Mouse (Mus musculus): Measurements from ENCODE around the gene Olfr1450.
"Not testable (repeated sequence)": the region's sequence is repeated elsewhere in the genome, so short reads cannot be mapped to it uniquely, and the experiment has no call there.

Gene Olfr1450

DNA sequence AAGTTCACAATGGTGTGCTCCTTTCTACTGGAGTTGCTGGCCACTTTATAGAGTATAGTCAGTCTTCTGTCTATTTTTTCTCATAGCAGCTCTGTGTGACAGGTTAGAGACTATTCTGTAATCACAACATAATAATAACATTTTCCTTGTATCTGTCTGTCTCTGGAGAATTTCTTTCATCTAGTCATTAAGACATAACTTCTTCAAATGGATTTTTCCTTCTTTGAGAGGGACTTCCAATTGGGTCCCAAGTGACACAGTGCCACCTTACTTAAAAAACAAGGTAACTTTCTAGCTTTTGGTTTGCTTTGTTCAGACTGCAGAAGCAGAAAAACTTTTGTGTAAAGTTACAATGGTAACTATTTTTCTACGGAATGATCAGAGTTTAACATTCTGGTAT is at the start of gene Olfr1450:
TSS of gene Olfr1450 (plus strand) at position 301 of the 400 bp plus-strand sequence.
- ChIA-PET CTCF (no interaction called here), POLR2A (no interaction called here)

- CTCF ChIA-PET: no interaction called here
- POLR2A ChIA-PET: no interaction called here
These were observed 46.4 kb upstream of the Olfr1450 start, which contains the start of gene Olfr1447 for GRCm38 (mm10) chr19:12903643-12904042. Olfr1447 (minus strand) TSS chr19:12903743.

DNA sequence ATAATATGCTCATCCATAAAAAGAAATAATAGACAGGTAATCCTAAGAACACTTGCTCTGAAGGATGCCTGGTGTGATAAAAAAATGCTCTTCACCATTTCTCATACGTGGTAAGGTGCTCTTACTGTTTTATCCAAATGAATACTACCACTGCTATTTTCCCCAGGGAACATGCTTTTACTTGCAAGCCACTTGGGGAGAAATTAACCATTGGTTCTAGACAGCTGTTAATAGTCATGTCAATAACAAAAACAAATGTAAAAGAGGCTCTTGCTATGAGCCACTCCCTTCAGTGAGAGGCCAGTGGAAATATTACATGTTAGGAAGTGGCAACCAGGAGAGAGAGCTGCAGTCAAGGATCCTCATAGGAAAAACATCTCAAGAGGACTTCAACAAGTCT is 25.7 kb upstream of the Olfr1450 start, which contains the start of gene Olfr1448:
TSS of gene Olfr1448 (minus strand) at position 101 of the 400 bp plus-strand sequence.
- POLR2A ChIA-PET: interaction anchor here in 1 of 4 experiments (0.6 kb wide), 1 partner anchor 126 kb away, joined by 3 read pairs; no protein-coding TSS in a partner anchor

DNA sequence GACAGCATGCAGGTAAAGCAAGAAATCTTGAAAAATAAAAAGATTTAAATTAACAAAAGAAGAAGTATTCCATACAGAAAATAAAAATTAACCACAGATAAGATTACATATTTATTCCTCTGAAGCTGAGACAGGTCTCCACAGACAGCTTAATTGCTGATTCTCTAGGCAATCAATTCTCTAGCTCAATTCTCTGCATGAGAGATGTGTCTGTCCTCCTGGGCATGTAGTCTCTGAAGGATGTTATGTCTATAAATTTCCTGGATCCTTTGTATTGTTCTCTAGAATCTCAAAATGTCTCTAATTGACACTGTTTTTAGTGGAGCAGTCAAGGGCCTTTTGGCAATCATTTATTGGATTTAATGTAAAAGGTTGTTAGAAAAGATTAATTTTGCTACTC is 19.5 kb upstream of the Olfr1450 start, which contains the start of gene Olfr1449:
TSS of gene Olfr1449 (plus strand) at position 301 of the 400 bp plus-strand sequence.
- ChIA-PET CTCF (no interaction called here), POLR2A (no interaction called here)

More for the DNA sequence above, 25.7 kb upstream of the Olfr1450 start, which contains the start of gene Olfr1448:
- CTCF ChIA-PET: no interaction called here

GRCm38 (mm10) chr19:12970082-12970481 is 20.0 kb downstream of the Olfr1450 start:
- CTCF ChIA-PET, POLR2A ChIA-PET: not testable (repeated sequence)

DNA sequence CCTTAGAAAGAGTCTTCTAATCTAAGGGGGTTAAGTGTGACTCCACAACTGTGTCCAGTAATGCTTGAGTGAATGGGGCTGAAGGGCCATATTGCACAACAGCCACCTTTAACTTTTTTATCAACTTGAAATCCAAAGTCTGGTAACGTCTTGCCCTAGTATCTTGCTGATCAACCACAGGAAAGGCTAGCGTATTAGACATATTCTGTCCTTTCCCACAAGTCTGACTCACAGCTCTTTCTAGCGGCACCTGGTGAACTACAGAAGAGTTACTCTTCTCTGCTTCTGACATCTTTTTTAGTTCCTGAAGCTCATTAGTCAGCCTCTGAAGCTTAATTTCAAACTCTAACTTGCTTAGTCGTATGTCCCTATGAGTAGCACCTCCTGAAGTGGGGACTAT is 42.3 kb downstream of the Olfr1450 start:
- CTCF ChIA-PET, POLR2A ChIA-PET: not testable (repeated sequence)

- POLR2A ChIA-PET: no interaction called here
- CTCF ChIA-PET: no interaction called here
These were observed 44.7 kb downstream of the Olfr1450 start, which contains the start of gene Olfr1451 for GRCm38 (mm10) chr19:12994714-12995113. Olfr1451 (plus strand) TSS chr19:12995014.
